10 mouse cellular contexts compared by ENCODE assay signal in the genomic region with DNA sequence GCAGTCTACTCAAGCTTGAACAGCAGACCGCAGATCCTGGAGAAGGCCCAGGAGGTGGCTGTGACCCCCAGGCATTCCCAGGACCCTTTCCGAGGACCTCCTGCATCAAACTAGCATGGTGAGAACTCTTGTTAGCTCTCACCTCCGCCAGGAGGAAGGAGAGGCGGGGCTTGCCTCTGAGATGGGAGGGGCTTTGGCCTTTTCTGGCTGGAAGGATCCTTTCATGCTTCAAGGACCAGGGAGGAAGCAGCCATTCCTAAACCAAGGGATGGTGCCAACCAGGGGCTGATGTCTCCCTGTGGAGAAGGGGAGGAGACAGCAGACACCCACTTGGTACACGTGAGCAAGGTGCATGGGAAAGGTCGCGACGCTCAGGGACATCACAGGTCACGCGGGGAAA. TPM values are rescaled to one million over a fixed set of nuclear protein-coding genes. Genes with fewer than 3 reads are reported as not detected.
DNase-seq lines count a peak whose midpoint lies in the region; ATAC-seq and TF ChIP-seq lines count a peak whose summit lies in the region.
"Had no signal": no experiment of that assay in that cellular context is flagged by ENCODE, and none has a peak within 500 bp of the region (broad histone marks: within the 10 kb centered on the region; RNA-seq: fewer than 3 reads in every experiment).

No protein-coding gene starts in this region.

- peak; percentile 43 for DNase-seq in lung, postnatal 0 days (ENCODE audit: low spot score)
- DNase-seq in lung, postnatal 25 days (ENCODE audit: low spot score) = no peak
- DNase-seq in forebrain, embryonic 11.5 days (ENCODE audit: low spot score) = no peak
- no peak for DNase-seq in ovary, postnatal 10 days (ENCODE audit: low spot score)
- no peak for DNase-seq in right cerebral cortex, adult 2 months (ENCODE audit: low spot score in 2 of 2)
- no peak for DNase-seq in cerebellum, postnatal 14 days
- DNase-seq: lung, postnatal 4 days; right cerebral cortex, postnatal 25 days had no signal

- no peak for TF ChIP-seq EP300 in lung, postnatal 0 days (IDR thresholded peaks at IDR 0.05)

- H3K4me1 ChIP-seq in lung, postnatal 0 days (ENCODE audit: insufficient read depth, low read depth, low read length) = no peaks in the 10 kb centered on the region
- peaks cover 4% of the 10 kb centered on the region; the same call in 1 of the 2 replicates for H3K4me1 ChIP-seq in forebrain, embryonic 11.5 days (replicated peaks; ENCODE audit: control insufficient read depth, insufficient read depth, low read length)
- peaks cover 37% of the 10 kb centered on the region for H3K4me1 ChIP-seq in limb, embryonic 12.5 days (replicated peaks)
- H3K4me1 ChIP-seq in stomach, embryonic 15.5 days = peaks cover 10% of the 10 kb centered on the region

- H3K4me2 ChIP-seq in lung, postnatal 0 days (replicated peaks; ENCODE audit: low read depth, low read length) = no peak overlapping the region
- peak overlapping the region; percentile 37 for H3K4me2 ChIP-seq in forebrain, embryonic 11.5 days (ENCODE audit: low read depth, low read length, severe bottlenecking)
- peak overlapping the region; percentile 47 for H3K4me2 ChIP-seq in limb, embryonic 12.5 days
- H3K4me2 ChIP-seq in stomach, embryonic 15.5 days = peak overlapping the region; percentile 27; the same call in 1 of the 2 replicates

- H3K36me3 ChIP-seq in lung, postnatal 0 days (ENCODE audit: insufficient read depth, low read length) = no peaks in the 10 kb centered on the region
- H3K36me3 ChIP-seq in forebrain, embryonic 11.5 days (ENCODE audit: control insufficient read depth, insufficient read depth, low read length) = no peaks in the 10 kb centered on the region
- H3K36me3 ChIP-seq in limb, embryonic 12.5 days = no peaks in the 10 kb centered on the region
- no peaks in the 10 kb centered on the region for H3K36me3 ChIP-seq in stomach, embryonic 15.5 days

- WGBS in lung, postnatal 0 days = 38% methylated on average over 10 of the region's 10 CpGs
- whole genome bisulfite sequencing in forebrain, embryonic 11.5 days = 21% methylated on average over 10 of the region's 10 CpGs
- 19% methylated on average over 10 of the region's 10 CpGs for WGBS in limb, embryonic 12.5 days
- WGBS in stomach, embryonic 15.5 days = 37% methylated on average over 10 of the region's 10 CpGs

- no peak for TF ChIP-seq CTCF in lung, postnatal 0 days (IDR thresholded peaks at IDR 0.05)

- no peak overlapping the region for H3K9ac ChIP-seq in lung, postnatal 0 days (replicated peaks; ENCODE audit: low read depth)
- H3K9ac ChIP-seq in forebrain, embryonic 11.5 days (ENCODE audit: low read length) = peak overlapping the region; percentile 23
- no peak overlapping the region for H3K9ac ChIP-seq in limb, embryonic 12.5 days (replicated peaks)
- H3K9ac ChIP-seq in stomach, embryonic 15.5 days = no peak overlapping the region

- no peaks in the 10 kb centered on the region for H3K27me3 ChIP-seq in lung, postnatal 0 days (replicated peaks; ENCODE audit: insufficient read depth, low read length)
- no peaks in the 10 kb centered on the region for H3K27me3 ChIP-seq in forebrain, embryonic 11.5 days (ENCODE audit: control insufficient read depth, insufficient read depth, low read length)
- H3K27me3 ChIP-seq in limb, embryonic 12.5 days = 0 out of 2 replicates have a peak, but pooled peaks cover 3% of the 10 kb centered on the region
- H3K27me3 ChIP-seq in stomach, embryonic 15.5 days (replicated peaks) = no peaks in the 10 kb centered on the region

- H3K27ac ChIP-seq in lung, postnatal 0 days (ENCODE audit: low read length) = no peak overlapping the region
- H3K27ac ChIP-seq in forebrain, embryonic 11.5 days (ENCODE audit: low read depth, low read length) = no peak overlapping the region
- no peak overlapping the region for H3K27ac ChIP-seq in limb, embryonic 12.5 days
- H3K27ac ChIP-seq in stomach, embryonic 15.5 days = no peak overlapping the region

- peak; percentile 11; the same call in 1 of the 2 replicates for ATAC-seq in lung, postnatal 0 days
- ATAC-seq in forebrain, embryonic 11.5 days (replicated peaks; ENCODE audit: low FRiP score) = 0 out of 2 replicates have a peak, but pooled peaks have one; percentile 7
- ATAC-seq in limb, embryonic 12.5 days (ENCODE audit: insufficient number of reproducible peaks, insufficient read depth, low FRiP score, low TSS enrichment, low read depth) = 0 out of 2 replicates have a peak, but pooled peaks have one; percentile 26
- ATAC-seq in stomach, embryonic 15.5 days (ENCODE audit: insufficient read depth, low FRiP score, low read depth) = peak; percentile 39; the same call in 1 of the 2 replicates

- no peaks in the 10 kb centered on the region for H3K9me3 ChIP-seq in lung, postnatal 0 days (ENCODE audit: low read length)
- H3K9me3 ChIP-seq in forebrain, embryonic 11.5 days (ENCODE audit: control insufficient read depth, low read length) = no peaks in the 10 kb centered on the region
- no peaks in the 10 kb centered on the region for H3K9me3 ChIP-seq in limb, embryonic 12.5 days
- H3K9me3 ChIP-seq in stomach, embryonic 15.5 days = no peaks in the 10 kb centered on the region

- H3K4me3 ChIP-seq in lung, postnatal 0 days (ENCODE audit: low read depth, low read length) = no peak overlapping the region
- no peak overlapping the region; the same call in 1 of the 2 replicates for H3K4me3 ChIP-seq in forebrain, embryonic 11.5 days (ENCODE audit: low read depth, low read length)
- peak overlapping the region; percentile 30 for H3K4me3 ChIP-seq in limb, embryonic 12.5 days (replicated peaks)
- H3K4me3 ChIP-seq in stomach, embryonic 15.5 days (replicated peaks) = 0 out of 2 replicates have a peak overlapping the region, but pooled peaks have one; percentile 5

RNA-seq across cellular contexts. Expression of a gene that starts 13.6 kb away (rescaled TPM):
- polyA plus RNA-seq in lung, postnatal 0 days (2015; fragmentation: Nextera tagmentation; extraction: Ambion mirVana) = 0.31 and 0.40 TPM in 2 replicates
- polyA plus RNA-seq in forebrain, embryonic 11.5 days (2014; fragmentation: Nextera tagmentation; extraction: Ambion mirVana) = 0.45 TPM in 1 of 2 replicates, not detected in the other
- 0.20 and 0.74 TPM in 2 replicates for polyA plus RNA-seq in limb, embryonic 12.5 days (2016; fragmentation: Nextera tagmentation; extraction: Ambion mirVana)
- 21.1 and 25.3 TPM in 2 replicates for polyA plus RNA-seq in stomach, embryonic 15.5 days (2015; fragmentation: Nextera tagmentation; extraction: Ambion mirVana)

Comparison
In these comparisons a context has a peak if more than half of its experiments do, and no peak if none do; other contexts are left out.
1. H3K4me3 ChIP-seq: peak in limb, embryonic 12.5 days (single experiment) and stomach, embryonic 15.5 days (single experiment); none in lung, postnatal 0 days (single experiment) and forebrain, embryonic 11.5 days (single experiment).
2. RNA of a gene that starts 13.6 kb away (polyA plus RNA-seq): 21.1 to 25.3 TPM in stomach, embryonic 15.5 days; 0.31 to 0.40 TPM in lung, postnatal 0 days, 0.20 to 0.74 TPM in limb, embryonic 12.5 days and 0.45 TPM in forebrain, embryonic 11.5 days; every median in the first group is over 10 times any median in the second.
3. Peak in every context shown above with its lines, with median percentiles within 50 percentile points of each other: ATAC-seq.